Mouse (Mus musculus): ENCODE data around the gene Rassf6.

The Rassf6 gene

DNA sequence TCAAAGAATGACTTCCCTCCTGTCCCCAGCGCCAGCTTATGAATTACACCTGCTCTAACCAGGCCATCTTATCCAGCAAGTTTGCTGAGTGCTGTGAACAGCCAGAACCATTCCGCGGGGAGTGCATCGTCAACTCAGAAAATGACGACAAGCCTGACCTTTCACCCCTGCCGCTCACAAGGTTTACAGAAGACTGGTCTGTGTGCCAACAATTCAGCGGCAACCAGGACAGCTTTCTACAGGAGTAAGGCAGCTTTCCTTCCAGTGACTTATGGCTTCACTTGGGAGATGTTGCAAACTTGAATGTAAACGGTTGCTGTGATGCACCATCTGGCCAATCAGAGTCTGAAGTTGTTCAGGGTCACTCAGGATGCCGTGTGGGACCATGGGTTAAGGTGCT, 62.7 kb downstream of the Rassf6 start:
- in situ Hi-C loops (cut with MboI, MseI), result no loop called here

DNA sequence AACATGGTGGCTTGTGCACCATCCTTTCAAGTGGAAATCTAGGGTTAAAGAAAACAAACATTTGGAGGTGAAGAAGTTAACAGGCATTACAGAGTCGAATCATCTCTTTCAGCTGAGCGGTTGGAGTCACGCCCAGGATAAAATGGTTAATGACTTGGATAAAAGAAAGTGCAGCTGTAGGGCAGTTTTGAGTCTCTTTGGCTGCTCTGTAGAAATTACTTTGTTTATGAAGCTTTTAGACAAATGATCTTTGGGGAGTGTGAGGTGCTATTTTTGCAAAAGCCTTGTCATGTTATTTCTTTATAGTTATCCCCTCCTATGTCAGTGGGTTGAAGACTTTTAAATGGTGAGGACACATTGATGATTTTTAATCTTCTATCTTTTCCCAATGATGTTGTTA, 69.2 kb downstream of the Rassf6 start:
- in situ Hi-C loops (cut with MboI, MseI), result no loop called here

- in situ Hi-C loops (cut with MboI, MseI), result no loop called here
Observed at GRCm38 (mm10) chr5:90568338-90568737, 72.1 kb downstream of the Rassf6 start.

DNA sequence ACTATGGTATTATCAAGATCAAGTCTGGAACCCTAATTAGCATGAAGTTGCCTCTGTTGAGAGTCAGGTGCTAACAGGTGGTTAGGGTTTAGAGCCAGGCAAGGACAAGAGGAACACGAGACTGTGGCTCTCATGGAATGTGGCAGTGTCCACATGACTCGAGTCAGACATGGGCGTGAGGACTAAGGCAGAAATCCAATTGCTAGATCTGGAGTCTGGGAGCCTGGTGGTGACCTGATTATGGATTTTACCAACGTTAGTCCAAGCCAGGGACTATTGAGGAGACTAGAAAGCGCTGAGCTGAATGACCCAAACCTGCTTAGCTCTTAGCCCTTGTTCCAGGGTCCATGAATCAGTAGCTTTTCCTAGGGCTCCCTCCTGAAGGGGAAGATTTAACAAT, 72.7 kb downstream of the Rassf6 start:
- in situ Hi-C loops (cut with MboI, MseI), result no loop called here

GRCm38 (mm10) chr5:90565205-90565604, 75.3 kb downstream of the Rassf6 start:
- in situ Hi-C loops (cut with MboI, MseI), result no loop called here

DNA sequence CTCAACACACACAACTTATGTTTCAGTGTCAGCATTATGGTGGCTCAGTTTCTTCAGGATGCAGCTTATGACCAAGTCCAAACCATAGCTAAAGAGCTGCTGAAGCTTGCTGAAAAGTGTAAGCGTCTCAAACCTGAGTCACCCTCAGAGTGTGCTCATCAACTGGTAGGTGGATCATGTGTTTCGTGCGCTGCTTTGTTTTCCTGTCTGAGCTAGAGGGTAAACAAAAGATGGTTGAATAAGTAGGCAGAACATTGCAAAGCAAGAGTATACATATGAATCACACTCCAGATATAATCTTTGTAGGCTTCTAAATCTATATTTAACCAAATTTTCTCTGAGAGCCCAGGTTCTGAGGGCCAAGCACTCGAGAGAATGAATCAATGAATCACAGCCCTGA, 76.3 kb downstream of the Rassf6 start:
- in situ Hi-C loops (cut with MboI, MseI), result loop anchor here (5.0 kb wide), 1 partner anchor 52 kb away; no protein-coding TSS in a partner anchor

GRCm38 (mm10) chr5:90562880-90563279, 77.6 kb downstream of the Rassf6 start:
- in situ Hi-C loops (cut with MboI, MseI), result loop anchor here (5.0 kb wide), 1 partner anchor 51 kb away; no protein-coding TSS in a partner anchor

- in situ Hi-C loops (cut with MboI, MseI), result loop anchor here (5.0 kb wide), 1 partner anchor 49 kb away; no protein-coding TSS in a partner anchor
Observed at GRCm38 (mm10) chr5:90561721-90562275, 78.7 kb downstream of the Rassf6 start.

- in situ Hi-C loops (cut with MboI, MseI), result loop anchor here (5.0 kb wide), 1 partner anchor 48 kb away; no protein-coding TSS in a partner anchor
Observed at GRCm38 (mm10) chr5:90560743-90561142, 79.7 kb downstream of the Rassf6 start, which contains the start of gene 5830473C10Rik. Gene 5830473C10Rik (plus strand): TSS chr5:90561107.

GRCm38 (mm10) chr5:90556052-90556451, 84.4 kb downstream of the Rassf6 start:
- in situ Hi-C loops (cut with MboI, MseI), result no loop called here

Measured in T-helper 1 cell (primary cell).